In the genomic region with DNA sequence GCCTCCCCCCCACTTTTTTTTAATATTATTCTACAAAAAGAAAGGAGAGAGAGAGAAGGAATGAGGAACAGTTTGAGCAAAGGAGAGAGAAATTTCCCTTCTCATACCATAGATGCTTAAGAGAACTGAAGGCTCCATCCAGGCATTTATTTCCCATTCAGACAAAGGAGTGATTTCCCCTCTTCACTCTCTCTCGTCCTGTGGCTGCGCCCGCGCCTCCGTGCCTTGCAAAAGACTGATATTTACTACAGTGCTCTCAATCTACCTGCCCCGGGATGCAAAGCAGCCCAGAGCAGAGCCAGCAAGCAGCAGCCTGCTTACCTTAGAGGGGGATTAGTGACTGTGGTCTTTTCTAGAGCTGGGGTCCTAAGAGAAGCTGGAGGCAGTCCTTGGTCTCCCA, we compare ENCODE assay signal across 14 mouse cellular contexts.
A peak's percentile ranks its signal among the peaks of the same experiment; 100 is the strongest.
DNase-seq lines count a peak whose midpoint lies in the region; ATAC-seq and TF ChIP-seq lines count a peak whose summit lies in the region.
"Had no signal": no experiment of that assay in that cellular context is flagged by ENCODE, and none has a peak within 500 bp of the region (broad histone marks: within the 10 kb centered on the region; RNA-seq: fewer than 3 reads in every experiment).

No protein-coding gene starts in this region.

- 39% methylated on average over 6 of the region's 6 CpGs for WGBS in forebrain, embryonic 13.5 days
- 85% methylated on average over 6 of the region's 6 CpGs for WGBS in forebrain, embryonic 10.5 days
- WGBS in embryonic facial prominence, embryonic 14.5 days = 64% methylated on average over 6 of the region's 6 CpGs
- 62% methylated on average over 6 of the region's 6 CpGs for WGBS in hindbrain, embryonic 14.5 days
- WGBS in midbrain, postnatal 0 days = 53% methylated on average over 6 of the region's 6 CpGs

- H3K4me1 ChIP-seq in forebrain, embryonic 13.5 days = peaks cover 65% of the 10 kb centered on the region
- H3K4me1 ChIP-seq in forebrain, embryonic 10.5 days = peaks cover 23% of the 10 kb centered on the region
- H3K4me1 ChIP-seq in embryonic facial prominence, embryonic 14.5 days (ENCODE audit: control insufficient read depth, insufficient read depth, low read length) = 0 out of 2 replicates have a peak, but pooled peaks cover 7% of the 10 kb centered on the region
- H3K4me1 ChIP-seq in hindbrain, embryonic 14.5 days (replicated peaks; ENCODE audit: control insufficient read depth, insufficient read depth, low read length) = peaks cover 31% of the 10 kb centered on the region
- H3K4me1 ChIP-seq in midbrain, postnatal 0 days (ENCODE audit: insufficient read depth, low read length) = peaks cover 11% of the 10 kb centered on the region

- no peak for DNase-seq in forebrain, embryonic 10.5 days (ENCODE audit: extremely low spot score, low spot score)
- DNase-seq in embryonic facial prominence, embryonic 14.5 days (ENCODE audit: low spot score) = no peak
- no peak for DNase-seq in hindbrain, embryonic 14.5 days (ENCODE audit: low spot score)
- DNase-seq in midbrain, postnatal 0 days (ENCODE audit: low spot score) = no peak
- DNase-seq in left cerebral cortex, adult 2 months (ENCODE audit: extremely low spot score in 1 of 2, low spot score in 2 of 2) = no peak
- no peak for DNase-seq in urinary bladder, adult 2 months (ENCODE audit: low spot score)
- DNase-seq in gastrocnemius, adult 18-20 months (ENCODE audit: low spot score) = no peak
- DNase-seq: cerebellum, postnatal 14 days; heart, postnatal 10 days; kidney, adult 11 months; lung, postnatal 10 days; right cerebral cortex, postnatal 14 days had no signal

- H3K4me3 ChIP-seq in forebrain, embryonic 13.5 days = no peak overlapping the region
- H3K4me3 ChIP-seq in forebrain, embryonic 10.5 days = no peak overlapping the region
- no peak overlapping the region for H3K4me3 ChIP-seq in embryonic facial prominence, embryonic 14.5 days (ENCODE audit: low read depth, low read length)
- no peak overlapping the region for H3K4me3 ChIP-seq in hindbrain, embryonic 14.5 days (replicated peaks; ENCODE audit: low read length)
- H3K4me3 ChIP-seq in midbrain, postnatal 0 days (ENCODE audit: low read depth, low read length) = no peak overlapping the region
- no peak overlapping the region for H3K4me3 ChIP-seq in left cerebral cortex, adult 2 months
- H3K4me3 ChIP-seq: liver, embryonic 12.5 days had no signal

- TF ChIP-seq CTCF in midbrain, postnatal 0 days (IDR thresholded peaks at IDR 0.05) = no peak
- no peak for TF ChIP-seq CTCF in left cerebral cortex, adult 2 months (IDR thresholded peaks at IDR 0.05)

- 0 out of 2 replicates have a peak, but pooled peaks cover 4% of the 10 kb centered on the region for H3K9me3 ChIP-seq in forebrain, embryonic 13.5 days (replicated peaks)
- no peaks in the 10 kb centered on the region for H3K9me3 ChIP-seq in forebrain, embryonic 10.5 days
- 0 out of 2 replicates have a peak, but pooled peaks cover 4% of the 10 kb centered on the region for H3K9me3 ChIP-seq in embryonic facial prominence, embryonic 14.5 days (ENCODE audit: control insufficient read depth, low read length)
- 0 out of 2 replicates have a peak, but pooled peaks cover 3% of the 10 kb centered on the region for H3K9me3 ChIP-seq in hindbrain, embryonic 14.5 days (ENCODE audit: control insufficient read depth, low read length)
- no peaks in the 10 kb centered on the region for H3K9me3 ChIP-seq in midbrain, postnatal 0 days (ENCODE audit: low read length)
- H3K9me3 ChIP-seq: liver, embryonic 12.5 days had no signal

- peaks cover 12% of the 10 kb centered on the region; the same call in 1 of the 2 replicates for H3K36me3 ChIP-seq in forebrain, embryonic 13.5 days (ENCODE audit: poor library complexity, severe bottlenecking)
- H3K36me3 ChIP-seq in forebrain, embryonic 10.5 days (replicated peaks) = peaks cover 25% of the 10 kb centered on the region
- H3K36me3 ChIP-seq in embryonic facial prominence, embryonic 14.5 days (ENCODE audit: control insufficient read depth, insufficient read depth, low read length) = peaks cover 8% of the 10 kb centered on the region; the same call in 1 of the 2 replicates
- H3K36me3 ChIP-seq in hindbrain, embryonic 14.5 days (replicated peaks; ENCODE audit: control insufficient read depth, insufficient read depth) = no peaks in the 10 kb centered on the region
- no peaks in the 10 kb centered on the region for H3K36me3 ChIP-seq in midbrain, postnatal 0 days (ENCODE audit: insufficient read depth, low read length)
- H3K36me3 ChIP-seq: liver, embryonic 12.5 days had no signal

- intact Hi-C loops in left cerebral cortex, adult 2 months (cut with DNase I) = no loop called here

- H3K9ac ChIP-seq in forebrain, embryonic 13.5 days = peak overlapping the region; percentile 61
- H3K9ac ChIP-seq in embryonic facial prominence, embryonic 14.5 days (ENCODE audit: low read depth, low read length) = no peak overlapping the region
- peak overlapping the region; percentile 57 for H3K9ac ChIP-seq in hindbrain, embryonic 14.5 days
- 0 out of 2 replicates have a peak overlapping the region, but pooled peaks have one; percentile 33 for H3K9ac ChIP-seq in midbrain, postnatal 0 days (replicated peaks; ENCODE audit: low read length, poor library complexity, severe bottlenecking)
- H3K9ac ChIP-seq: liver, embryonic 12.5 days had no signal

- H3K4me2 ChIP-seq in forebrain, embryonic 13.5 days = peak overlapping the region; percentile 48
- H3K4me2 ChIP-seq in embryonic facial prominence, embryonic 14.5 days (ENCODE audit: low read depth, low read length) = no peak overlapping the region
- H3K4me2 ChIP-seq in hindbrain, embryonic 14.5 days (replicated peaks) = peak overlapping the region; percentile 34
- H3K4me2 ChIP-seq in midbrain, postnatal 0 days (ENCODE audit: low read depth, low read length, poor library complexity, severe bottlenecking) = no peak overlapping the region
- H3K4me2 ChIP-seq: liver, embryonic 12.5 days had no signal

- ATAC-seq in forebrain, embryonic 13.5 days = peak; percentile 50
- ATAC-seq in embryonic facial prominence, embryonic 14.5 days (ENCODE audit: low read depth) = no peak
- ATAC-seq in hindbrain, embryonic 14.5 days (ENCODE audit: low FRiP score) = no peak
- ATAC-seq in midbrain, postnatal 0 days (ENCODE audit: low FRiP score) = no peak
- ATAC-seq: liver, embryonic 12.5 days had no signal

- H3K27ac ChIP-seq in forebrain, embryonic 13.5 days = peak overlapping the region; percentile 90
- H3K27ac ChIP-seq in forebrain, embryonic 10.5 days = no peak overlapping the region
- 0 out of 2 replicates have a peak overlapping the region, but pooled peaks have one; percentile 40 for H3K27ac ChIP-seq in embryonic facial prominence, embryonic 14.5 days (replicated peaks; ENCODE audit: low read depth, low read length)
- peak overlapping the region; percentile 87 for H3K27ac ChIP-seq in hindbrain, embryonic 14.5 days
- H3K27ac ChIP-seq in midbrain, postnatal 0 days (ENCODE audit: low read depth, low read length) = peak overlapping the region; percentile 69
- no peak overlapping the region for H3K27ac ChIP-seq in left cerebral cortex, adult 2 months

- no peaks in the 10 kb centered on the region for H3K27me3 ChIP-seq in forebrain, embryonic 13.5 days
- no peaks in the 10 kb centered on the region for H3K27me3 ChIP-seq in forebrain, embryonic 10.5 days (ENCODE audit: poor library complexity, severe bottlenecking)
- no peaks in the 10 kb centered on the region for H3K27me3 ChIP-seq in embryonic facial prominence, embryonic 14.5 days (replicated peaks; ENCODE audit: control insufficient read depth, insufficient read depth, low read length)
- H3K27me3 ChIP-seq in hindbrain, embryonic 14.5 days (ENCODE audit: control insufficient read depth, insufficient read depth, low read length) = no peaks in the 10 kb centered on the region
- no peaks in the 10 kb centered on the region for H3K27me3 ChIP-seq in midbrain, postnatal 0 days (ENCODE audit: insufficient read depth, low read length)
- H3K27me3 ChIP-seq: liver, embryonic 12.5 days had no signal

Comparison
In these comparisons a context has a peak if more than half of its experiments do, and no peak if none do; other contexts are left out.
1. H3K27ac ChIP-seq: peak in forebrain, embryonic 13.5 days (single experiment), embryonic facial prominence, embryonic 14.5 days (single experiment), hindbrain, embryonic 14.5 days (single experiment) and midbrain, postnatal 0 days (single experiment); none in forebrain, embryonic 10.5 days (single experiment) and left cerebral cortex, adult 2 months (single experiment).
2. H3K4me2 ChIP-seq: peak in forebrain, embryonic 13.5 days (single experiment) and hindbrain, embryonic 14.5 days (single experiment); none in embryonic facial prominence, embryonic 14.5 days (single experiment) and midbrain, postnatal 0 days (single experiment).